Mouse (Mus musculus): ENCODE results near the gene Vmn1r44.
"Not testable (repeated sequence)": the region's sequence is repeated elsewhere in the genome, so short reads cannot be mapped to it uniquely, and the experiment has no call there.

The Vmn1r44 gene

DNA sequence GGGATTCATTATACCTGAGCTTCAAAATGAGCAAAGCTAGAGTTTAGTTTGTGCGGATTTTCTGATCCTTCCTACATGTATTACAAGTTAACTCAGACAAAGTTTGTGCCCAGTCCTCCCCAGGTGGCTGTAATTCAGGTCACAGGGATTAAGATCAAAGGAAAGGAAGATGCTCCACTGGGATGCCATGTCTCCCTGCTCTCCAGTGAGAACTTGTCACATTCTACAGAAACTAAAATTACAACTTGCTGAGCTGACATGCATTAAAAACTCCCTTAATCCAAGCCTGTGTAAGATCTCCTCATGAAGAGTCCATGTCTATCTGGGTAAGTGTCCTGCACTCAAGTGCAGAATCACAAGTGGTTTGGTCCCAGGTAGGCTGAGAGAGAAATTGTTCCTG, at the start of gene Vmn1r44:
Gene Vmn1r44 (plus strand): TSS at position 301 of the 400 bp plus-strand sequence.
- no peak for DNase-seq (ENCODE audit: low spot score)

DNA sequence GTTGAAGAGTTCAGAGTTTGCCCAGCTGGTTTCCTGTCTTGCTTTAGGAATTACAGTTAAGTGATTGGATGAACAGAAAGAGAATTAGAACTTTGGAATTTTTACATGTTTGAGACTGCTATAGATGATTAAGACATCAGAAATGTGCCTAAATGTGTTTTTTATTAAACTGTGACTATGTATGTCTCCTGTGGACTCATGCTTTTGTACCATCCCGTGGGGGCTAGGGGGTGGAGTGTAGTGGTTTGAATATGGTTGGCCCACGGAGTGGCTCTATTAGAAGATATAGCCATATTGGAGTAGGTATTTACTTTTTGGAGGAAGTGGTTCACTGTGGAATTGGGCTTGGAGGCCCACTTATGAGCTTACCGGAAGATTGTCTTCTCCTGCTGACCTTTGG, 25.9 kb upstream of the Vmn1r44 start:
- DNase-seq (ENCODE audit: low spot score) = no peak

DNA sequence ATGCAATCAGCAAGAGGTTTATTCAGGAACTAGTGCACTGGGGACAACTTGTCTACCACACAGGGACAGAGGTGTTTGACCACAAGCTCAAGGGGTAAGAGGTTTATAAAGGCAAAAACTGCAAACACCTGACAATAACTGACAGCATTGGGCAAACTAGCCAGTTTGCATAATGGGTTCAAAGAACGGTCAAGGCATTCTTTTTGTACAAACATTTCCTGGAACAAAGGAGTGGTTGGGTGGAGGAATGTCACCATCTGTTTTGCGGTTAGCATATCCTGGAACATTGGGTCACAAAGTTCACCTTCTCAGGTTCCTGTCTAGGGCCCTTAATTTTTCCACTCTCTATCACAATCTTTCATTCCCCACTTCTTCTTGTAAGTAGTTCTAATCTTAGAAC, 23.6 kb upstream of the Vmn1r44 start:
- DNase-seq (ENCODE audit: low spot score) = no peak

DNA sequence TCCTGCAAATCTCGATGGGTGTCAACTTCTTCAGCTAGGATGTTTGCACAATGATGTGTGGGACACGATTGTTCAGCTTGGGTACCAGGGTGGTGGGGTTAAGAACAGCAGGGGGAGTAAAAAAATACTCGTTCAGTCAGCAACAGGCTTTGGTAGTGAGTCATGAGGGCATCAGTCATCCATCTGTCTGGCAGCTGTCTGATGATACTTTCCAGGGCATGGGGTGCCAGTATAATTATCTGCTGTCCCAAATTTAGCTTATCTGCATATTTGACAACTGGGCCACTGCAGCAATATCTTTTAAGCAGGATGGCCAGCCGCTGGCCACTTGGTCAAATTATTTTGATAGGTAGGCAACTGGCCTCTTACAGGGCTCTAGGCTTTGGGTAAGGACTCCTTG, 19.7 kb upstream of the Vmn1r44 start:
- no peak for DNase-seq (ENCODE audit: low spot score)

DNA sequence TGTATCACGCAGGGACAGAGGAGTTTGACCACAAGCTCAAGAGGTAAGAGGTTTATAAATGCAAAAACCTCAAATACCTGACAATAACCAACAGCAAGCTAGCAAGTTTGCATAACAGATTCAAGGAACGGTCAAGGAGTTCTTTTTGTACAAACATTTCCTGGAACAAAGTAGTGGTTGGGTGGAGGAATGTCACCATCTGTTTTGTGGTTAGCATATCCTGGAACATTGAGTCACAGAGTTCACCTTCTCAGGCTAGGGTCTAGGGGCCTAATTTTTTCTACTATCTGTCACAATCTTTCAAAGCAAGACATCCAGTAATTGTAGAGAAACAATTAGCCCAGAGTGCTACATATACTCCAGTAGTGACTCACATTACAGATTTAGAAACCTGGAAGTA, 16.2 kb upstream of the Vmn1r44 start:
- no peak for DNase-seq (ENCODE audit: low spot score)

DNA sequence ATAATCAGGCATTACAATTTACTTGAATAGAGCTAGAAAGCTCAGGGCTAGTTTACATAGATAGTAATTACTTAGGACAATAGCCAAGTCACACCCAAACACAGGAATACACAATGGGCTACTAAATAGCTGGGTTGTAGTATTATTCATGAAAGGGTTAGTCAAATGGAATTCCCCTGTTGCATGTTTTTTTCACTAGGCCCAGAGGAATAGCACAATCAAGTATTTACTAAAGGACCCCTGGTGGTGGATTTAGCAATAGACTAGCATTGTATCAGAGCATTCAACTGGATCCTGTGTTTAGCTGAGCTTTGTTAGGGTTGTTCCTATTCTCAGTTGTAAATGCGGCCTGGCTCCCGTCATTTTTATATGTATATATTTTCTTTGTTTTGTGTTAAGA, 15.5 kb upstream of the Vmn1r44 start:
- DNase-seq (ENCODE audit: low spot score) = no peak

DNA sequence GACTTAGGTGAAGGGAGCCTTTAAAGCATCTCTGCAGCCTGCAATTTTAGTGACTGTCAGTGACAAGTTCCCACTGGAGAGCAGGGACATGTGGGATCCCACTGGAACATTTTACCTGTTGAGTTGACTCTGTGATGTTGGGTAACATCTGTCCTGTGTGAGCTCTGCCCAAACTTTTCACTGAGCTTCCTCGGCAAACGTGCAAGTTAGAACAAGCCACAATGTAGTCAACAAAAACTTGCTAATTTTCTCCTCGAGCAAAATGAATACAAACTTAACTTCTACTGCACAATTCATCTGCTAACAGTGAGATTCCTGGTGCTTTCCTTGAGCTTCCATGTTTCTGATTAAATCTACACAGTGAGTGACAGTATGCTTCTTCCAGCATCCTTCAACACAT, 7.1 kb upstream of the Vmn1r44 start, which contains the start of the genes Vmn1r42 and Vmn1r43:
Gene Vmn1r42 (minus strand): TSS at position 101 of the 400 bp plus-strand sequence.
Gene Vmn1r43 (minus strand): TSS at position 101 of the 400 bp plus-strand sequence.
- not testable (repeated sequence) for DNase-seq (ENCODE audit: low spot score)

DNA sequence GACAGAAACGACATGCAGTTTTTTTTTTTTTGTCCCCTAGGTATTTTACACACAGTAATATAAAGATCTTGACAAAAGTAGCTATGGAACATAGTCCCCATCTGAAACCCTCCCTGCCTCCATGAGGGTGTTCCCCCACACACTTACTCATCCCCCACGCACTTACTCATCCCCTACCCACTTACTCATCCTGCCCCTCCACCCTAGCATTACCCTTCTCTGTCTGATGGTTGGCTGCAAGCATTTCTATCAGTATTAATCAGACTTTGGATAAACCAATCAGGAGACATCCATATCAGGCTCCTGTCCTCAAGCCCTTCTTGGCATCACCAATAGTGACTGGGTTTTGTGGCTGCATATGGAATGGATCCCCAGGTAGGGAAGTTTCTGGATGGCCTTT, 6.5 kb upstream of the Vmn1r44 start:
- no peak for DNase-seq (ENCODE audit: low spot score)

DNA sequence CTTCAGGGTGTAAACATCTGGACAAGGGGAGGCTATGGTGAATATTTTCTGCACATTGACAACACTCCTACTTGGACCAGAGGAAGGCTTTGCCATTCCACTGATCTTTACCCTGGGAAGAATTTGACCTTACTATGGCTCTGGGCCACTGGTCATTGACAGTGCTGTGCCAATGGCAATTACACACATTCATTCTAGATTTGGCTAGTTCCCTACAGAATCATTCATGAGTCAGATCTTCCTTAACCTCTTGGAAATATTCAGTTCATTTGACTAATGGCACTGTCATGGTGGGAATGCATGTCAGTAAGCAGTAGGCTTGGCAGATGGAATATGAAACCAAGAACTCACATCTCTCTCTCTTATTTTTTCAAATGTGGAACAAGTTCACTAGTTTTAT, 2.6 kb upstream of the Vmn1r44 start:
- DNase-seq (ENCODE audit: low spot score) = no peak

DNA sequence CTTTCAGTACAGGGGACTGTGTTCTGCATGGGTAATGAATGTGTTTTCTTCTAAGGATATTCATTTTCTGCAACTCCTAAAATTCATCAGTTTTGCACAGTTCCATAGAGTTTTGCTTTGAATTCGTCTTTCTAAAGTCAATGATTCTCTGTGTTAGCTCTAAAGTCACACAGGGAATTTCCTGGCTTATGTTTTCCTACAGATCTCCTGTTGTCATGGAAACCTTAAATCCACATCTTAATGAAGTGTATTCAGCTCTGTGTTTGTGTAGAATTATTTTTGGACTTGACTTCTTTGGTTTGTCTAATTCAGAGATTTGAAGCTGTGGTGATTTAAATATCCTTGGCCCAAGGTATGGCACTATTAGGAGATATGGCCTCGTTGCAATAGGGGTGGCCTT, 352 bp downstream of the Vmn1r44 start:
- DNase-seq (ENCODE audit: low spot score) = no peak

DNA sequence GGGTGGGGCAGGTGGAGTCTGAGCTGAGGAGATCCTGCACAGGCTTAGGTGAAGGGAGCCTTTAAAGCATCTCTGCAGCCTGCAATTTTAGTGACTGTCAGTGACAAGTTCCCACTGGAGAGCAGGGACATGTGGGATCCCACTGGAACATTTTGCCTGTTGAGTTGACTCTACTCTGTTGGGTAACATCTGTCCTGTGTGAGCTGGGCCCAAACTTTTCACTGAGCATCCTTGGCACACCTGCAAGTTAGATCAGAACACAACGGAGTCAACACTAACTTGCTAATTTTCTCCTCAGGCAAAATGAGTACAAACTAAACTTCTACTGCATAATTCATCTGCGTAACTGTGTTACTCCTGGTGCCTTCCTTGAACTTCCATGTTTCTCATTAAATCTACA, 57.0 kb downstream of the Vmn1r44 start, which contains the start of gene Vmn1r45:
Gene Vmn1r45 (minus strand): TSS at position 101 of the 400 bp plus-strand sequence.
- DNase-seq (ENCODE audit: low spot score) = not testable (repeated sequence)

DNA sequence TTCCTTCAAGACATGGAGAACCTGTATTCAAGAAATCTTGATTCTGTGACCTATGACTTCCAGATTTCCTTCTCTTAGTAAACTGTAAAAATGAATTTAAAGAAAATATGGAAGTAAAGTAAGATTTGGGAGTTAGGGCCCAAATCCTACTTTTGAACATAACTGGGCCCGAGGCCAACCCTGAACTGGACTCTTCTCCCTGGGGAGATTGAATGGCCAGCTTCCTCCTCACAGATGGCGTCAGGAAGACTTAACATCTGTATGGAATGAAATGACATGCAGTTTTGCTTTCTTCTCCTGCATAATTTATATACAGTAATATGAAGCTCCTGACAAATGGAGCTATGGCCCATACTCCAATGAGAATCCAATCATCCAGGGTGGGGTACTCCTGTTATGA, 57.5 kb downstream of the Vmn1r44 start:
- DNase-seq (ENCODE audit: low spot score) = no peak
